Mouse (Mus musculus): ENCODE results near the gene Olfr487.
"Not testable (repeated sequence)": the region's sequence is repeated elsewhere in the genome, so short reads cannot be mapped to it uniquely, and the experiment has no call there.

The Olfr487 gene

DNA sequence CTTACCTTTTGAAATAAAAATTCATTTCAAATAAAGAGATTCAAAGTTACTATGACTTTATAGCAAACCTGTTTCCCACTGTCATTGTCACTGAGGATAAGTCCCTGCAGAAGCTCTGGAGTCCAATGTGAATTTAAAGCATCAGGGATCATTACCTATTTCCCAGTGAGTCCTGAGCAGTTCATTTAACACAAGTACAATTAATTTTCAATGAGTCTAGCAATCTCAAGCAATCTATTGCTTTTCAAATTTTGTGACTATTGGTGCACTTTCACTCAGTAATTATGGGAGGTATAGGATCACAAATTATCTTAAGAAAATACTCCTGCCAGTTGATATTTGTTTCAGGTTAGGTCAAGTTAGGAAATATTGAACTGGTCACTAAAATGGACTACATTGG is at the start of gene Olfr487:
Gene Olfr487, minus strand, starts transcription at position 101 of the 400 bp plus-strand sequence.
- DNase-seq: not testable (repeated sequence)

DNA sequence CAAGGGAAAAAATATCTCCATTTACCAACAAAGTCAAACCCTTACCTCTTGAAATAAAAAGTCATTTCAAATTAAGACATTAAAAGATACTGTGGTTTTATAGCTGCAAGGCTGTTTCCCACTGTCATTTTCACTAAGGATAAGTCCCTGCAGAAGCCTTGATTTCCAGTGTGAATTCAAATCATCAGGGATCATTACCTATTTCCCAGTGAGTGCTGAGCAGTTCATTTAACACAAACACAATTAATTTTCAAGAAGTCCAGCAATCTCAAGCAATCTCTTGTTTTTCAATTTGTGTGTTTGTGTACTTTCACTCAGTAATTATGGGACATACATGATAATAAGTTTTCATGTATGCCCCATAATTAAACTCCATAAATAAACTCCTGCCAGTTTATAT is 43.8 kb upstream of the Olfr487 start, which contains the start of gene Olfr488:
Gene Olfr488, minus strand, starts transcription at position 101 of the 400 bp plus-strand sequence.
- no peak for DNase-seq

DNA sequence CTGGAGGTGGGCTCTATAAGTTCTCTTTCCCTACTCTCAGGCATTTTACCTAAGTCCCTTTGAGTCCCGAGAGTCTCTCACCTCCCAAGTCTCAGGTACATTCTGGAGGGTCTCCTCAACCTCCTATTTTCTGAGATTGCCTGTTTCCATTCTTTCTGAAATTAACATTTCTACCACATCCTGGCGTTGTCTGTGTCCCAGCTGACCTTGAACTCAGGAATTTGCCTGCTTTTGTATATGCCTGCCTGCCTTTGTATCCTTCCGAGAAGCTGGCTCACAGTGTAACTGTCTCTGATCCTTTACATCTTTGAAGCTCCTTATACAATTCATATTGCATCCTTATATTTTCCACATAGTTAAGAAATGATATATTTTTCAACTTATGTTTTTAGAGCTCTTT is 19.1 kb upstream of the Olfr487 start:
- no peak for DNase-seq

DNA sequence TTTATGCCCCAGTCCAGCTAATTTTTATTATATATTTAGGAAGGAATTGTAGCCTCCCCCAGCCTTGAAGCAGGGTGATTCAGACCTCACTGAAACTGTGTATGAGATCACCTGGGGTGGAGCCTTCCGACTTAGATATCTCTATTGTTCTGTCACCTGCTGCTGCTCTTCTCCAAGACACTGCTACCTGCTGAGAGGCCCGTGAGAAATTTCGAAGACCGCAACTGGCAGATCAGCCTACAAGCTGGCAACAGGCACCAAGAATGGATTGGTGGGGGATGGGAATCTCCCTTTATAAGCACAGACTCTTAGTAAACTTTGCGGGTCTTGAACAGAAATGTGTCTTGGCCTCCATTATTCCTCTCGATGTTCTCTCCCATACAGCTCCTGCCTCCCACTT is 17.5 kb downstream of the Olfr487 start:
- DNase-seq: no peak

DNA sequence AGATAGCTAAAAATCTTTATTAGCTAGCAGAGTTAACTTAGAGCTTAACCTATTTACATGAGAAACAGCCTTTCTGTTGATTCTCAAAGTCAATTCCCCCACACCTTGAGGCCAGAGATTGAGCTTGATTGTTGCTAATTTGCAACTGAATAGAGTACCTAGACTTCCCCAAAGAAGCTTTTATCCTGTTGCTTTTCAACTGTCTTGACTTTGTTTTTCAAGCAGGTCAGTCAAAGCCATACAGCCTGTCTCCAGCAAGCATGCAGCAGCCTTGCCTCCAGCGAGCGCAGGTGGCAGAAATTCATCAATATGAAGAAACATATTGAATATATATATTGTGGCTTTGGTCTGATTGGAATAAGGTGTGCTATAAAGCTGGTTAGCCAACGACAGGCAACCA is 18.1 kb downstream of the Olfr487 start:
- not testable (repeated sequence) for DNase-seq

DNA sequence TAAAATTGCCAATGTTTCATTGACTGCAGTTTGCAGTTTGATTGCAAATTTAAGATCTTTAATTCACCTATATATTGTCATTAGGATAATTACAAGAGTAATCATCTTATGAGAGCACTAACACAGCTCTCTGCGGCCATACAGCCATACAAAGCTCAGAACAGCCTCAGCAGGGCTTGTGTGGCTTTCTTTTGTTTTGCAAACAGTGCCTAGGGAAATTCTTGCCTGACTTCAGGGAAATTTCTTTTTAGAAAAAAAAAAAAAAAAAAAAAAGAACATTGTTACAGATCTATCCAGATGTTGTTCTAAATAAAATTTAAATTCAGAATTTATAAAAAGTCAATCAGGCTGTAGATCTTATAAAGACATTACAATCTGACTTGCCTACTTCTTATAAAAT is 21.7 kb downstream of the Olfr487 start:
- not testable (repeated sequence) for DNase-seq

DNA sequence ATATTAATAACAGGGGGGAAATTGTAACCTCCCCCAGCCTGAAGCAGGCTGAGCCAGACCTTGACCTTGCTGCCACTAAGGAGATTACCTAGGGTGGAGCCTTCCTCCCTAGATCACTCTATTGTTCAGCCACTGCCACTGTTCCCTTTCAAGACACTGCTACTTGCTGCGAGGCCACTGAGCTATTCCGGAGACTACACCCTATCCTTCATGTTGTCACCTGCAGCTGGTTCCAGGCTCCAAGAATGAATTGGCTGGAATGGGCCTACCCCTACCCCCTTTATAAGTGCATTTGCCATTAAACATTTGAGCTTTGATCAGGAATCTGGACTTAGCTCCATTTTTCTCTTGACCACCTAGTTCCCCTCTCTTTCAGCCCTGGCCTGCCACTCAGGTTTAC is 23.2 kb downstream of the Olfr487 start:
- DNase-seq: not testable (repeated sequence)

DNA sequence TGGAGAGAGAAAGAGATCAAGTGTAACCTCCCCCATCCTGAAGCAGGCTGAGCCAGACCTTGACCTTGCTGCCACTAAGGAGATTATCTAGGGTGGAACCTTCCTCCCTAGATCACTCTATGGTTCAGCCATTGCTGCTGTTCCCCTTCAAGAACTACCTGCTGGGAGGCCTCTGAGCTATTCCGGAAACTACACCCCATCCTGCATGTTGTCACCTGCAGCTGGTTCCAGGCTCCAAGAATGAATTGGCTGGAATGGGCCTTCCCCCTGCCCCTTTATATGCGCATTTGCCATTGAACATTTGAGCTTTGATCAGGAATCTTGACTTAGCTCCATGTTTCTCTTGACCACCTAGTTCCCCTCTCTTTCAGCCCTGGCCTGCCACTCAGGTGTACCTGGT is 29.2 kb downstream of the Olfr487 start:
- DNase-seq: not testable (repeated sequence)

DNA sequence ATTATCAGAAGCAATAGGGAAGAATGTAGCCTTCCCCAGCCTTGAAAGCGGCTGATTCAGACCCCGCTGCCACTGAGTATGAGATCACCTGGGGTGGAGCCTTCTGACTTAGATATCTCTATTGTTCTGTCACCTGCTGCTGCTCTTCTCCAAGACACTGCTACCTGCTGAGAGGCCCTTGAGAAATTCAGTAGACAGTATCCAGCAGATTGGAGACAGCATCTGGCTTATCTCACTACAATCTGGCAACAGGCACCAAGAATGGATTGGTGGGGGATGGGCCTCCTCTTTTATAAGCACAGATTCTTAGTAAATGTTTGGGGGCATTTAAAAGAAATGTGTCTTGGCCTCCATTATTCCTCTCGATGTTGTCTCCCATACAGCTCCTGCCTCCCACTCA is 30.0 kb downstream of the Olfr487 start:
- not testable (repeated sequence) for DNase-seq

DNA sequence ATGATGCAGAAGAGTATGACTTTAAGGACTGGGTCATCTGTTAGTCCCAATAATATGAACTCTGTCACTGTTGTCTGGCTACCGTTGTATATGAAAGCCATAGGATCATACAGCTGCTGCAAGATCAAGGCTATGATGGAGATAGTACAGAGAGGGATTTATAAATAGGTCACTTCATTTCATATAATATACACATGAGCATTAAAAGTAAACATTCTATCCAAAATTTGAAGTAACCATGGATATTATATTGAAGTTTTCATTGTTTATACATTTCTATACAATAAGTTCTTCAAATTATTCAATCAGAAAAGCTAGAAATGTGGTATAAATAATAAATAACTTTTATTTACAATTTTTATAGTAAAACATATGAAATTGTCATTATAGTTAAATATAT is 41.8 kb downstream of the Olfr487 start, which contains the start of gene Olfr486:
Gene Olfr486, minus strand, starts transcription at position 101 of the 400 bp plus-strand sequence.
- DNase-seq: not testable (repeated sequence)

DNA sequence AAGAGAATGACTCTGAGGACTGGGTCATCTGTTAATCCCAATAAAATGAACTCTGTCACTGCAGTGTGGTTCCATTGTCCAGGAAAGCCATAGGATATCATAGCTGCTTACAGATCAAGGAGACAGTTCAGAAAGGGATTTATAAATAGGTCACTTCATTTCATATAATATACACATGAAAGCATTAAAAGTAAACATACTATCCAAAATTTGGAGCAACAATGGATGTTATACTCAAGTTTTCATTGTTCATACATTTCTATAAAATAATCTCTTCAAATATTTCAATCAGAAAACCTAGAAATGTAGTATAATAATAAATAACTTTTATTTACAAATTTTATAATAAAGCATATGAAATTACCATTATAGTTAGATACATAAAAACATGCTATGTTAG is 54.7 kb downstream of the Olfr487 start, which contains the start of gene Olfr485:
Gene Olfr485, minus strand, starts transcription at position 101 of the 400 bp plus-strand sequence.
- no peak for DNase-seq

All from cerebellum, postnatal 10 days (tissue).